Mouse (Mus musculus) cerebral cortex, adult 2 months (tissue): ENCODE results near the gene Myh2.

Experiments
- whole genome bisulfite sequencing: fragments of 180-500 bp; shearing (Covaris S2); methylation state at CpG from one replicate; pipeline ENCODE4 v1.1.7; 2018; 5-methylcytosine and 5-hydroxymethylcytosine counted together

Myh2 gene

DNA sequence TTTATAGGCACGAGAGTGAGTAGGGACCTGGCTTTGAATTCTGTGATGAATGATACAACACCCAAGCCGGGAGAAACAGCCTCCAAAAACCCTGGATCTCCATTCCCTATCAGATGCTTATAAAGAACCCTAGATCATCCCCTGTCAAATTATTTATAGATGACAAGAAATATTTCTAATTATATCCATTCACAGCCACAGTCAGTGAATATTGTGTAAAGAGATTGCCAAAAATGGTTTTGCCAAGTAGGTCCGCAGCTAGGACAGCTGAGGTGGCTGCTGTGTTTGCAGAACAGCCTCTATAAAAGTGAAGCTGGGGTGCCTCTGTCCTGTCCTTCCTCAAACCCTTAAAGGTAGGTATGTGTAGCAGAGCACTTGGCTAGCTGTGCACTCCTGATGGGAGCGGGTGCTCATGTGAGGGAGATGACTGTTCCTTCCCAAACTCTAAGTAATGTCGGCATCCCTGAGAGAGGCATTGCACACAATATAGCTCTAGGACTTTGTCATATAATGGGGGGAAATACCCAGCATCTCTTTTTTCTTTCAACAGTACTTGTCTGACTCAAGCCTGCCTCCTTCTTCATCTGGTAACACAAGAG lies 66.8 kb downstream of the Myh2 start, which contains the start of gene Myh4:
Gene Myh4 (plus strand): TSS at position 549 of the 599 bp plus-strand sequence.
- 61% methylated on average over 5 of the region's 5 CpGs for WGBS

DNA sequence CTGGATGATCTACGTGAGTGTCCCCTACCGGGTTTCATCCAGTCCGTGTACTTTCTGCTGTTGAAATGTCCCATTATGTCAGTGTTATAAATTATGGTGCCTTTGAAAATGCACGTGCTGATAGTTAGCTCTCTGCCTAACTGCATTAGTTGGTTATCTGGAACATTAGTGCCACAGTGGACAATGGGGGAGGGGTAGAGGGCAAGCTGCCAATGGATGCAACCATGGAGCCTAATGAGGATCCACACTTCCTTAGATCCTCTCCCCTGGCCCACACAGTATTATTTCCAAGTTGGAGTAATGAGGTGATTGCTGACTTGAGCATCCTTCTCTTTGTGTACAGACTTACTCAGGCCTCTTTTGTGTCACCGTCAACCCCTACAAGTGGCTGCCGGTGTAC lies 70.2 kb downstream of the Myh2 start:
- WGBS = 86% methylated on average over 6 of the region's 6 CpGs
